Mouse (Mus musculus): ENCODE data around the gene Ttc19.
"Not testable (repeated sequence)": the region's sequence is repeated elsewhere in the genome, so short reads cannot be mapped to it uniquely, and the experiment has no call there.

Ttc19 gene

DNA sequence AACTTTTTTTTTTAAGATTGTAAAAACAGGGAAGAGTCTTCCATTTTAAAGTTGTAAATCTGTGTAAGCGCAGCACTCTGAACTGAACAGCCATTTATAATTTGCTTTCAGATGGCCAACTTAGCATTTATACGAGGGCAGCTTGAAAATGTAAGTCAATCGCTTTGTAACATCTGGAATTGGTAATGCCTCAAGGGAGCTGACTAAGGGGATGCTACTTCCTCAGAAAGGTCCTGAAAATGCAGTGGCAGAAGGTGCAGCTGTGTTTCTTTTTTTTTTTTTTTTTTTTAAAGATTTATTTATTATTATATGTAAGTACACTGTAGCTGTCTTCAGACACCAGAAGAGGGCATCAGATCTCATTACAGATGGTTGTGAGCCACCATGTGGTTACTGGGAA lies 2.7 kb downstream of the Ttc19 start:
- not testable (repeated sequence) for DNase-seq (ENCODE audit: low read depth, low spot score)

DNA sequence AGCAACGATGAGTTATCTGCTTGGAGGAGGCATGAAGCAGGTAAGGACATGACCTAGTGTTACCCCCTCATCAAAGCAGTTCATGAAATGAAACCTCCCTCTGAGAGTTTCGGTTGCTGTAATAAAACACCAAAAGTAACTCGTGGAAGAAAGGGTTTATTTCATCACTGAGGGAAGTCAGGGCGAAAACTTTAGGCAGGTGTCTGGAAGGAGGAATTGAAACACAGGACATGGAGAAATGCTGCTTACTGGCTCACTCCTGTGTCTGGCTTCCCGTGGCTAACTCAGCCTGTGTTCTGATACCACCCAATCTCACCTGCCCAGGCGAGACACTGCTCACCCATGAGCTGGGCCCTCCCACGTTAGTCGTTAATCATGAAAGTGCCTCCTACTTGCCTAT lies 3.7 kb downstream of the Ttc19 start:
- no peak for DNase-seq (ENCODE audit: low read depth, low spot score)

DNA sequence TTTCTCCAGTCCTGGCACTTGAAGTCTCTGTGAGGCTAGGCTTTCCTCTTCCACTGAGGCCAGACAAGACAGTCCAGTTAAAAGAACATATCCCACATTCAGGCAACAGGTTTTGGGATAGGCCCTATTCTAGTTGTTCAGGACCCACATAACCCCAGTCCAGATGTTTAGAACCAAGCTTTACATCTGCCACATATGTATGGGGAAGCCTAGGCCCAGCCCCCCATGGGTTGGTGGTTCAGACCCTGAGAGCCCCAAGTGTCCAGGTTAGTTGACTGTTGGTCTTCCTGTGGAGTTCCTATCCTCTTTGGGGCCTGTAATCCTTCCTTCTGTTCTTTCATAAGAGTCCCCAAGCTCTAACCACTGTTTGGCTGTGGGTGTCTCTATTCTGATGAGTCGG lies 6.4 kb downstream of the Ttc19 start:
- DNase-seq (ENCODE audit: low read depth, low spot score): no peak

DNA sequence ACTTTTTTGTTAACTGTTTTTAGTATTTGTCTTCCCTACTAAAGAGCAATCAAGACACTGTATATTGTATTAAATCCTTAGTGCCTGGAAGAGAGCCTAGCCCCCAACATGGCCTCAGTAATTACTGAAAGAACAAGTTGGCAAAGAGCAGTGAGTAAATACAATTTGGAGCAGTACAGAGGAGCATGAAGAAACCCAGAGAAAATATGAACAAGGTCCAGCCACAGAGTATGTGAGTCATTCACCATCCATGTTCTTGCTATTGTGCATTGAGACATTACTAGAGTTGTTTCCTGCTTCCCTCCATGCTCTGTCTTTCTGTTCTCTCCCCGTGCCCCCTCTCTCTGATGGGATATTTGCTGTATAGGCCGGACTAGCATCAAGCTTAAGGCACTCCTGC lies 12.8 kb downstream of the Ttc19 start:
- no peak for DNase-seq (ENCODE audit: low read depth, low spot score)

DNA sequence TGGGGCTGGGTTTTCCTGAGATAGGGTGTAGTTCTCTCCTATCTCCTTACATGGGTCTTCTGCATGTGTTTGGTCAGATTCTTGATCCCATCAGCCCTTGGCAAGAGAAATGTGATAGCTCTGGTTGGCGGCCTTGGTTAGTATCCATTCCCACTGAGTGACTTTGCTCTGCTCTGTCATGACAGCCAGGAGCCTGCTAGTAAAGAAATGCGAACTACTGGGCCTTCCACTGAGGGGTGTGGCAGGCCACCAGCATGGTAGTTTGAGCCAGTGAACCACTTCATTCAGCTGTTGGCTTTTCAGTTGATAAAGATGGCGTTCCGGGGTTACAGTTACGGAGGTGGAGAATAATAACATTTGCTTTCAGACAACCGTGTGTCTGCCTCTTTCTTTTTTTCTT lies 17.6 kb downstream of the Ttc19 start:
- no peak for DNase-seq (ENCODE audit: low read depth, low spot score)

DNA sequence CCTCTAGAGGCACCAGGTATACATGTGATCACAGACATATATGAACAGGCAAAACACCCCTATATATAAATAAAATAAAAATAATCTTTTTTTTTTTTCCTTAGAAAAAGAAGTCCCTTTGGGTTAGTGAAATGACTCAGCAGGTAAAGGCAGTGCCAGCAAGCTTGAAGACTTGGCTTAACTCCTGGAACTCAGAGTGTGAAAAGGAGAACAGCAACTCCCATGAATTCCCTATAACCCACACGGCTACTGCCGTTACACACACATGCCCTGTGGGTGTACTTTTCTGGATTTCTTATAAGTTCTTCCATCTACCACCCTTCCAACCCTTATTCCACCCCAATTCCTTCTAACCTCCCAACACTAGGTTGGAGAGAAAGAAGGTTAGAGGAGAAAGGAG lies 24.6 kb downstream of the Ttc19 start:
- no peak for DNase-seq (ENCODE audit: low read depth, low spot score)

DNA sequence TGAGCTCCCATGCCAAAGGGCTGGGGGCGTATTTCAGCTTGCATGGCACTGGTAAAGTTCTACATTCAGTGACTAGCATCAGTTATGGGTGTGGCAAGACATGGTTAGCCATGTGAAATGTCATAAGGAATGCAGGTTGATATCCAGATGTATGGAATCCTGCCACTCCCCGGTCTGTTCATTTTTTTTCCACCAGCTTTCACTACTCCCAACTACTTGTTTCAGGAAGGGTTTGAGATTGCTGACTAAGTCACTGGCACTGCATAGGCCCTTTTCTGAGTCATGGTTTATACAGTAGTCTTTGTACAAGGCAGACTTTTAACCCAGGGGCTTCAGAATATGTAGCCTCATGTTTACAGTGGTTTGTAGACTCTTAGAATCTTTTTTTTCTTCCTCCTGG lies 28.0 kb downstream of the Ttc19 start:
- DNase-seq (ENCODE audit: low read depth, low spot score): no peak

DNA sequence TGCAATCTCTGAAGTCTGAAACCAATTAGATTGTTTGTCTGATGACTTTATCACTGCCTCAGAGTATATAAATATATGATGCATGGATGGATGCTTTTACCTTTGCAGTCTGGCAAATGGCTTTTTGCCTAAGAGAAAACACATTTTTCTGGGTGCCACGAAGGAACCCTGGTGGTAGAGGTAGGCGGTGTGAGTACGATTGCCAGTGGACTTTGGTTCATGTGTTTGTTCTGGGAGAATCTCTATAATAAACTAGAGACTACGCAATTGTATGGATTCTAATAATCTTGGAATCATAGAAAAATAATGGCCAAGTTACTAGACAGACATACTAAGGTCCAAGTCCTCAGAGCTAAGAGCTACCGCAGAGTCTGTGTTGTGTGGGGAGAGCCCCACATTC lies 33.7 kb downstream of the Ttc19 start:
- DNase-seq (ENCODE audit: low read depth, low spot score): no peak

DNA sequence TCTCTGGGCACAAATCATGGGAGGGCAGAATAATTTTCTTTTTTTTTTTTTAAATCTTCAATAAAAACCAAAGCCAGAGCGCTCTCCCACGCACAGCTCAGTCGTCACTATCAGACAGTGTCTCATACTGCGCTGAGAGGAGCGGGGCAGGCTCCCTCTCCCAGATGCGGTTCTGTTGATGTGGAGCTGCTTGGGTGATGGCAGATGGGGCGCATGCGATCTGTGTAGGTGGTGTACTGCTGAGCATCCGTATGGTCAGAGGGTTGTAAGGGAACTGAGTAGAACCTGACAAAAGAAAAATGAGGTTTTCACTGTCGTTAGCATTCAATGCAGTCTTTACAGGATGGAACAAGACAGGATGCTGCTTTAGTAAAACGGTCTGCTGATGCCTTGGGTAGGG lies 36.5 kb downstream of the Ttc19 start:
- no peak for DNase-seq (ENCODE audit: low read depth, low spot score)

DNA sequence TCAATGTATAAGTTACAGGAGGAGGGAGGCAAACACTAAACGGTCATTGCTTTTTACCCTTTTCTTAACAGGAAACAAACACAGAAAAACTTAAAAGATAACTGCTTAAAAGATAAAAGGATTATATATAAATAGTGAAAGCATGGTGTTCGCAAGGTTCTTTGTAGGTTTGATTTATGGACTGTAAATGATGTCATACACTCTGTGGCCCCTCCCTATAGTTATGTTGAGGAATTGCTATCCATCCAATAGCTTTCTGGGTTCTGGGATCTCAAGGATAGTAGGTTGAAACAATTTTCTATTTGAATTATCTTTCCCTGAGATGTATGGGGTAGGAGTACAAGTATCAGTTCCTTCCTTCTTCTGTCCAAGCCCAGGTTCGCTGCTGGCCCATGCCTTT lies 38.8 kb downstream of the Ttc19 start:
- DNase-seq (ENCODE audit: low read depth, low spot score): no peak

DNA sequence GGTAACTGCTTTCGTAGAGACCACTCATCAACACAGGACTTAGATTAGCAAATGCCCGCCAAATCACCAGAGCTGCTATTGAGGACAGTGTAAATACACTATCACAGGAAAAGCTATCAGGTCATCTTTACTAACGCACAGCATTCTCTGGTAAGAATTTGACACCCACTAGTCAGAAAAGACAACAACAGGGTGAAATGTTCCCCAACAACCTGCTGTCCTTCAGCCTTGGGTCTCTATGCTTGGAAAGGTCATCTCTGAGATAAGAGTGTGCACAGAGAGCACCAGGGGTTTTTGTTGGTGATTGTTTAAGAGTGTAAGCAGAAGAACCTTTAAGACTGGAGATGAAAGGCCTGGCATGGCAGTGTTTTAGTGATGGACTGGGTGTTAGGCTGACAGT lies 42.4 kb downstream of the Ttc19 start:
- no peak for DNase-seq (ENCODE audit: low read depth, low spot score)

DNA sequence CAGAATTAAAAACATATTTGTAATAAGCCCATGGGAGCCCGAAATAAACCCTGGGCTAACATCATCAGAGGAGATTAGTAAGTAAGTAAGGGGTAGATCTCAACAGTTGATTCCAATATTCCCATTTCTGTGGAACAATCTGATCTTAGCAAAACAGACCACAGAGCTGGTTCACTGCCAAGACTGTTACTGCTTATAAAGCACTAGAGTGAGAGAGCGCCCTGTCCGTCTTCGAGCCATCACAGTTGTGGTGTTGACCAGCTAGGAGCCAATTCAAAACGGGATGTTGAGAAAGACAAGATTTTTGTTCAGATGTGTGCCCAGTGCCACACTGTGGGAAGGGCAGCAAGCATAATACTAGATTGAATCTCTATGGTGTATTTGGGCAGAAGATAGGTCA lies 49.9 kb downstream of the Ttc19 start:
- DNase-seq (ENCODE audit: low read depth, low spot score): no peak

DNA sequence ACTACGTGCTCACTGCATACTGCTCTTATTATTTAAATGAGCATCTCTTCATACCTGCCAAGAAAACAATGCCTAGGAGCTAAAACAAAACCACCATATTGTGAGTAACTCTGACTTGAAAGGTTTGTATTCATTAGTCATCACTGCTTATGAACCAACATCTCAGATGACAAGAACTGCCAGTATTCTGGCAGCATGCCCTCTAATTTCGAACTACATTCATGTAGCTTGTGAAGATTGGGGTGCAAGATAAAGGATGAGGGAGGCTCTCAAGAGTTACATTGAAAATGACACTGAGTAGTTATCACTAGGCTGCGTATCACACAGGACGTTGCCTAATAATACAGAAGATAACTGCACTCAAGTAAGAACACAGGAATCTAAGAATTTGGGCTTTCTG lies 51.0 kb downstream of the Ttc19 start:
- DNase-seq (ENCODE audit: low read depth, low spot score): no peak

DNA sequence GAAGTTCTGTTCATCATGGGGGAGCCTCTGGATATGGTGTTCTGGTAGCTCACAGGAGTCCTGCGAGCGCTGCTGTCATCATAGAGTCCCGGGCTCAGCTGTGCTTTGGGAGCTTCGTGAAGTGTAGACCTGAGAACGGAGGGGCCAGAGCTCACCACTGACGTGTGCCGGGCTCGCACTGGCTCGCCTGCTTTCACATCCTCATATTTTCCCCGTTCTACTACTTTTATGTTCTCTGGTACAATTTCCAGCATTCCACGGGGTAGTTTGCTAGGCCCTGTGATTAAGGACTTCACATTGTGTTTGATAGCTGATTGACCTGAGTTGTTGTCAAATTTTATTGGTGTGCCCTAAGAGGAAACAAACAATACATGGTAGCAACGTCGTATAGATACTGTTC lies 61.7 kb downstream of the Ttc19 start:
- no peak for DNase-seq (ENCODE audit: low read depth, low spot score)

DNA sequence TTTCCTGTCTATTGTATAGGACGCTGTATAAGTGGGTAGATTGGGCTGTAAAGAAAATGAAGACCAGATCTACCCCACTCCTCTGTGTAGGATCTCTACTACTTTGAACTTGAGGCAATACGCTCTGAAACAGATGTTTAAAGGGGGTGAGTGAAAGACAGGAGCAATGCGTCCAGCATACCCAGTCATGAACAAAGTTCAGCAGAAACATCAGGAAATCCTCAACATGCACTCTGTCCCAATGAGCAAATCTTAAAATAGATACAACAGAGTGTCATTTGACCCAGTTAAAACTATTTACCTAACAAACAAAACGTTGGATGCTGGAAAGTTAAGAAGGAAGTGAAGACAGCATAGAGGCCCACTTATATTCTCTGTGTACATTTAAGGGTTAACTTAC lies 70.7 kb downstream of the Ttc19 start:
- DNase-seq (ENCODE audit: low read depth, low spot score): no peak

DNA sequence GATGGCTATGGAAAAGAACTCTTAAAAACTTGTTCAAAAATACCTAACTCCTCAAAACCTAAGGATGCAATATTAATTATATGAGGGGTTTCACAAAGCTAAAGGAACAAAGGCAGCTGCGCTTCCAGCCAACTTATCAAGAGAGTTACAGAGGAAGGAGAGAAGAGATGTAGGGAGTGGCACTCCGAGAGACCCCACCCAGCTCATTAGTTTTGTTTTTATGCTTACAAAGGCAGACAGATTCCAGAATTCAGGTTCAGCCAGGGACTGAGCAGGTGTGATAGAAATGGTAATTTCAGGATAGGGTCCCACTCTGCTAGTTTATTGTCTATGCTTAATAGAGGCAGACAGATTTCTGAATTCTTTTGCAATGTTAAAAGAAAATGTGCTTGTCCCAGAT lies 73.9 kb downstream of the Ttc19 start:
- no peak for DNase-seq (ENCODE audit: low read depth, low spot score)

DNA sequence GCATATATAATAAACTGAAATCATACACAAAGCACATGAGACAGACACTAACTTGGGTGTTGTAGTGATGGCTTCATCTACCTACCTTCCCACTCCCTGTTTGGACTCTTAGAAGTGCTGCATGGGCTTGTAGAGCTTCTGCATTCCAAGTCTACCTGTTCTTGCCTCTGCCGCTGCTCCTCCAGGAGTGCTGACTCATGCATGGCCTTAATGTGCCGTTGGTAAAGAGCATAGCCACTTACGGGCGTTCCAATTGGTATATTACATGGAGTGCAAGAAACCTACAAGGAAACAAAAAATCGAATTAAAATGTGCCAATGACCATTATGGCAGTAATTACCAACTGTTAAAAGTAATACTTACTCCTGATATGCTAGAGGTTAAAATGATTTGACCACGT lies 85.6 kb downstream of the Ttc19 start:
- DNase-seq (ENCODE audit: low read depth, low spot score): no peak

DNA sequence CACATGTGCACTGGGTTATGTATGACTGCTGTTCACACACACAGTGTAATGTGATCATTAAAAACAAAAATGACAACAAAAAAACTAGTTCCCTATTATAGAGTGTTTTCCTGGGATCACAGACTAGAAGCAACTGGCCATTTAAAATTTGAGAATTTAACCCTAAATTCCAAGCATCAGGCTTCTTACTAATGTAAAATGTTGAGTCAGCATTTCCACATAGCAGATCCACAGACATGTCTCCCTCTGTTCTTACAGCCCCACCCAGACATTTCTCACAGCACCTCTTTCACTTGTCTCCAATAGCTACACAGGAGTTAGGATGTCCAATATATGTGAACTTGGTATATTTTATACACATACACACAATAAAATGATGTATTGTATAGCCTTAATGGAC lies 88.7 kb downstream of the Ttc19 start:
- no peak for DNase-seq (ENCODE audit: low read depth, low spot score)

DNA sequence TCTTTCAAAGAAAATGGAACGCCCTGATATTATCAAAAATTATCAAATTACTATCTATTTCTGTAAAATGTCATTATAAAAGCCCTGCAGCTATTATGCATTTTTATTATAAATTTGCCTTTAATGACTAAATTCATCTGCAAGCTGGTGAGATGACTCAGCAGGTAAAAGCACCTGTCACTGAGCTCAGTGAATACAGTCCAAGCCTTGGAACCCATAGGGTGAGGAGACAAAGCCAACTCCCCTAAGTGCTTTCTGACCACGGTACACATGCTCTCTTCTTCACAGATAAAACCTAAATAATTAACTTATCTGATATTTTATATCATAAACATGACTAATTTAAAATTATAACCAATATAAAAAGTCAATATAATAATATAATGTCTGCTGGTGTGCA lies 90.5 kb downstream of the Ttc19 start:
- no peak for DNase-seq (ENCODE audit: low read depth, low spot score)

DNA sequence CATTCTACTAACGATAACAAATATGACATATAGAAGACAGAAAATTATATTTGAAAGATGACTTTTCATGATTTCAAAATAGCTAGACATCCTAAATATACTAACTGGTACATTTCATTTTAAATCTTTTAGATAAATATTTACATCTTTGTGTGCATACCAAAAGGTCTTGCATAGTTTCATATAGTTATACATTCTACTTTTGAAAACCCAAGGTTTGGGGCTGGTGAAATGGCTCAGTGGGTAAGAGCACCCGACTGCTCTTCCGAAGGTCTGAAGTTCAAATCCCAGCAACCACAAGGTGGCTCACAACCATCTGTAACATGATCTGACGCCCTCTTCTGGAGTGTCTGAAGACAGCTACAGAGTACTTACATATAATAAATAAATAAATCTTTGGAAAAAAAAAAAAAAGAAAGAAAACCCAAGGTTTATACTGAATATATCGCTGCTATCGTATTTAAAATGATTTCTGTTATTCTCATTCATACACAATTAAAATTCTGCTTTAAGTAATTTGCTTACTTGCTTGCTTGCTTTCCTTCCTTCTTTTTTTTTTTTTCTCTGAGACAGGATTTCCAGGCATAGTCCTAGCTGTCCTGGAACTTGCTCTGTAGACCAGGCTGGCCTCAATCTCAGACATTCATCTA lies 96.1 kb downstream of the Ttc19 start:
- not testable (repeated sequence) for DNase-seq (ENCODE audit: low read depth, low spot score)
